Mouse (Mus musculus): ENCODE data around the gene Uso1.

Uso1 gene

DNA sequence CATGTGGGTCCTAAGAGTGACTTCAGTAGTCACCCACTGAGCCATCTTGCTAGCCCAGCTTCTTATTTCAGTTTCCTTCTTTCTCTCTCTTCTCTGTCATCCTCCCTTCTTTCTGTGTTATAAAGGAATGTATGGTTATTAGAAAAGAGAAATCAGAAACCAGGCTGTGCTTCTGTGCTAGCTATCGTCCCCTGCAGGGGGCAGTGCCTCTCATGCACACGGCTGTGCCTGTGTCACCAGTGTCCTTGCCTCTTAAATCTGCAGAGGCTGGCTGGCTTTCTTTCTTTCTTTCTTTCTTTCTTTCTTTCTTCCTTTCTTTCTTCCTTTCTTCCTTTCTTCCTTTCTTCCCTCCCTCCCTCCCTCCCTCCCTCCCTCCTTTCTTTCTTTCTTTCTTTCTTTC, 58.0 kb downstream of the Uso1 start:
- DNase-seq (ENCODE audit: low read depth, low spot score): peak; percentile 31

DNA sequence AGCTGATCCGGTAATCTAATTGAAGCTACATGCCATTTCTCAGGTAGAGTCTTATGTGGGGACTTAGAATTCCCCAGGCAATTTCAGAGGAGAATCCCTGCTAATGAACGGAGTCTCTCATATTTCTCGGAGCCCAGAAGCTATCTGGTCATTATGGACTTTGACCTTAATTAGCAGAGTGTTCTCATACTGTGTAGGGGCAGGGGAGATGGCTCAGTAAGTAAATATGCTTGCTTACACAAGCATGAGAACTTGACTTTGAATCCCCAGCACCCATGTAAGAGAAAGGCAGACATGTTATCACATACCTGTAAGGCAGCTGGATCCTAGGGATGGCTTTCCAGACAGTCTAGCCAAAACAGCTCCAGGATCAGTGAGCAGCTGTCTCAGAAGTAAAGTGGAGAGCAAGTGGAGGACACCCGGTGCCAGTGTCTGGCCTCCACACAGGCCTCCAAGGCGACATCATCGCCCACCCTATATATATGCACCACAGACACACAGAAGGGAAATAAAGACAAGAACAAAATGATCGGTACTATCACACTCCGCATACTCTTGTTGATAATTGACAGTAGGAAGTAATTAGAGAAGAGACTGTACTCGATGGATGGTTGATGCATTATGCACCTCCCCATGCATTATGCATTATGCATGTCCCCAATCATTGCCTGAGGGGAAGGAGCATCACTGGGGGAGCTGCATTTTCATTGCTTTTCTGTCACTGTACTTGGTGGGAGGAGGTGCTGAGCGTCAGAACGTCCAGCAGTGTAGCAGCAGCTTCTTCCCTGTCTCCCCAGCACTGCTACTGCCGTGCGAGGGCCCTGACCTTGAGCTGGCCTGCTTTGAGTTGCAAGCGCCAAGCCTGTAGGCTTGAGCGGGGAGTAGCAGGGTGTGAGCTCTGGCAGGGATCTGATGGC, 59.4 kb downstream of the Uso1 start:
- no peak for DNase-seq (ENCODE audit: low read depth, low spot score)

DNA sequence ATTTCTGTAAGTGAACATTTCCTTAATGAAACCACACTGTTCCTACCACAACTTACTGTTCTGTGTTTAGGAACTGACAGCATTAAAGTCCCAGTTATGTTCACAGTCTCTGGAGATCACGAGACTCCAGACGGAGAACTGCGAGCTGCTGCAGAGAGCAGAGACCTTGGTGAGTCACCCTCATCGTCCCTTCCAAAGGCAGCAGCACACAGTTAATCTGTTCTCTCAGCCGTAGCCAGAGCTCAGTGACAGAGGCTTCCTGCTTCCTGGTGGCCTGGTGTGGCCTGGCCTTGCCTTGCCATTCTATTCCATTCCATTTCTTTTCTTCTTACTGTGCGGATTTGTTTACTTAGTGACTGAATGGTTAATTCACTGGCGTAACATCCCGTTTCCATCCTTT, 60.5 kb downstream of the Uso1 start:
- no peak for DNase-seq (ENCODE audit: low read depth, low spot score)

DNA sequence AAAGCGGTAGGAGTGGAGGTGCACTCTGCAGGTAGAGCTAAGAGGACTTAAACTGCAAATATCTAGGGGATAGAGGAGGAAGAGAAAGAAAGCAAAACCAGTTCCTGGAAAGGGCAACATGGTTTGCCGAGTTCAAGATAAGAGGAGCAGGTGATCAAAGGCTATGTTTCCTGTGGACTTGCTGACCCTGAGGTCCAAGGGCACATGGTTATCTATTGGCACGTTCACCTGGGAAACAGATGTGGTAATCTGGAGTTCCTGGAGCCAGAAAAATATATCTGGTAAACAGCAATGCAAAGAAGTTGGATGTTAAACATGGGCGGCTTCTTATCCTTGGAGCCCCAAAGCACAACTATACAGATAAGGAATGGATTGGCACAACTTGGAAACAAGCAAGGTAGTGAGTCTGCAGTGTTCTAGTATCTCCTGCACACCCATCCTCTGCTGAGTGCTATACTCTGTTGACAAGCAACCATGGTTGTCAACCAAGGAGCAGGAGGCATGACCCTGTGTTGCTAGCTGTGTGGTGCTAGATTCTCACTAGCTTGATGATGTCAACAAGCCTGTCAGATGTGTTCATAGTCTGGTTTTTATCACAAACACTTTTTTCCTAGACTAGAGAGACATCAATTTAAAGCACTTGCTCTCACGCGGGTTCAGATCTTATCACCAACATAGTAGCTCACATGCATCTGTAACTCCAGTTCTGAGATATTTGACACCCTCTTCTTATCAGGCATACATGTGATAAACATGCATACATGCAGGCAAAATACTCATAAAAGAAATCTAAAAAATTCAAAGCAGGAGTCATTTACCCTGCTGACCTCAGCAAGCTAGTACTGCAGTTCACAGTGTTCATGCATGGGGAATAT, 66.7 kb downstream of the Uso1 start:
- no peak for DNase-seq (ENCODE audit: low read depth, low spot score)

- no peak for DNase-seq (ENCODE audit: low read depth, low spot score)
Observed at GRCm38 (mm10) chr5:92205184-92205583, 67.4 kb downstream of the Uso1 start.

GRCm38 (mm10) chr5:92205706-92206105, 68.0 kb downstream of the Uso1 start:
- no peak for DNase-seq (ENCODE audit: low read depth, low spot score)

- no peak for DNase-seq (ENCODE audit: low read depth, low spot score)
Observed at GRCm38 (mm10) chr5:92206121-92206520, 68.4 kb downstream of the Uso1 start.

DNA sequence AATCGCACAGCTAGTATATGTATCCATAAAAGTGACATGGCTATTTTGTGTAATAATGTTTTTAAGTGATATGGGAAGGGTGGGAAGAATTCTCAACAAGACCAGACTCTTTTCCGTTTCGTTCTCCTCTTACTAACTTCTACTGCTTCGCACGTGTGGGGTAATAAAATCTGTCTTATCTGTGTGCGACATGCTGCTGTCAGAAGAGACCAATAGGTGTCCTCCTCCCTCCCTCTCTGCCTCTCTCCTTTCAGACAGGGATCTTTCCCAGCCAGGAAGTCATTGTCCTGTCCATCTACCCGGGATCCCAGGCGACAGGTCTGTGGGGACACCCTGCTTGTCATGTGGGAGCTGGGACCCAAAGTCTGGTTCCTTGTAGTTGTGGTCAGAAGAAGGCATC, 72.5 kb downstream of the Uso1 start:
- no peak for DNase-seq (ENCODE audit: low read depth, low spot score)

DNA sequence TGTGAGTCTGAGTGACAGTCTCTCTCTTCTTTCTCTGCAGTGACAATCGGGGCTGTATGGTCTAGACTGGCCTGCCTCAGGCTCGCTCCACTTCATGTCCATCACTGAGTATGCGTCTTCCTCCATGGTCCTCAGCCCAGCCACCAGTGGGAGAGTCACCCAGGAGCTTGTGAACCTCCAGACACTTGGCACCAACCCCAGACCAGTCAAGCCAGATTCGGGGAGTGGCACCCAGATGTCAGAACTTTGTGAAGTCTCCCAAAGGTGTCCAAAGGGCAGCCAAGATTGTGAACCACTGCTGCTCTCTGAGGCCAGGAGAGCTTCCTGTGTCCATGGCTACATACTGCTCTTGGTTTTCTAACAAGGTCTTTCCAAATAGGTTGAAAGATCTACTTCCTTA, 74.5 kb downstream of the Uso1 start:
- no peak for DNase-seq (ENCODE audit: low read depth, low spot score)

- DNase-seq (ENCODE audit: low read depth, low spot score): no peak
Observed at GRCm38 (mm10) chr5:92215308-92215707, 77.6 kb downstream of the Uso1 start, which contains the start of gene U90926. Gene U90926 (minus strand): TSS chr5:92215408.

DNA sequence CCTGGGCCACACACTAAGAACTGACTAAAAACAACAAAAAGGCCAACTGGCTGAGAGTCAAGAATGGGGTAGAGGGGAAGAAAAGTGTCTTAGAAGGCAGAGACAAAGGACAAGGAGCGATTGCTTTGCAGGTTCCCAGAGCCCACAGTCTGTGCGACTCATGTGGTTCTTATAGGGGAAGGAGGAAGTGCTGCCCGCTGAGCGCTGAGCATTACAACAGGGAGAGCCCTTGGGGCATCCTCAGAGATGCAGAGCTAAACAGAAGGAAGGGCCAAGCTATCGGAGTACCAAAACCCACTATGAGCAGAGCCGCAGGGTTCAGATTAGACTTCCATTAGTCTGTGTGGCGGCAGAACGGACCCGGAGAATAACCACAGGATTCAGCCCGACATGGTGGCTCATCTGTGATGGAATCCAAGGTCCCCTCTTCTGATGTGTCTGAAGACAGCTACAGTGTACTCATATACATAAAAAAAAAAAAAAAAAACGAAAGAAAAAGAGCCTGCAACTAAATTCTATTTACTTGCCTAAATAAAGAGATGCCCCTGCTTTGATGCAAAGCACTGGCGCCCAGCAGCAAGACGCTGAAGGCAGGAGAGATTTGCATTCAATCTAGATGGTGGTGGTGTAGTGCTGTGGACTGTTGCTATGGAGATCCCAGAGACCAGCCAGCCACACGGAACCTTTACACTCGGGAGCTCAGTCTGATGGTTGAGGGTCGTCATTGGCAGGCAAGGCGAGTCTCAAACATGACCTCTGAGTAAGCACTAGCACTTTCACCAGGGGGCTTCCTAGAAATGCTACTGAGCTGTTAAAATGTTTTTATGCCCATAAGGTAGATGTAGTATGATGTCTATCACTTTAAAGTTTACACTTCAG, 81.4 kb downstream of the Uso1 start:
- peak; percentile 75 for DNase-seq (ENCODE audit: low read depth, low spot score)

- DNase-seq (ENCODE audit: low read depth, low spot score): peak; percentile 43
Observed at GRCm38 (mm10) chr5:92219826-92220225, 82.1 kb downstream of the Uso1 start.

DNA sequence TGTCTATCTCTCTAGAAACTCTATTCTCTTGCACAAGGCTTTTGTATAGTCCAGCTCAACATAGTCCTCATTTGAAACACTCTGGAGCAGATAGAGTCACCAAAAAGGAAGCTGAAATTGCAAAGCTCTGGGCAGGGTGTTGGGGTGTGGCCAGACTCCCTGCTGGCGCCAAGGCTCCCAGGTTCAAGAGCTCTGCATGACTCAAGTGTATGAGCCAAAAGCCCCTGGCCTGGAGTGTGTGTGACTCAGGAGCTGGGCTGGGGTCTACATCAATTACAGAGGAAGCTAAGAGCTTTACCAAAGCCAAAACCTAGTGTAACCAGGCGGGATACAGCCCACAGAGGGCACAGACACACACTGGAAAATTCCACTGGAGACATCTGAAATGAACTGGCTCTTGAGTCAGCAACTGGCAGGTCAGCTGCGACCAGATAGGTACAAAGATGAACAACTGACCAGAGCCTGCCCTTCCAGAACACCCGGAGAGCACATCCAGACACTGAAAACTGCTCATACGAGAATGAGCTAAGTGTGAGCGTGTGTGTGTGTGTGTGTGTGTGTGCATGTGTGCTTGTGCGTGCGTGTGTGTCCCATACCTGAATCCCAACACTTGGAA, 82.7 kb downstream of the Uso1 start:
- DNase-seq (ENCODE audit: low read depth, low spot score): peak; percentile 28

DNA sequence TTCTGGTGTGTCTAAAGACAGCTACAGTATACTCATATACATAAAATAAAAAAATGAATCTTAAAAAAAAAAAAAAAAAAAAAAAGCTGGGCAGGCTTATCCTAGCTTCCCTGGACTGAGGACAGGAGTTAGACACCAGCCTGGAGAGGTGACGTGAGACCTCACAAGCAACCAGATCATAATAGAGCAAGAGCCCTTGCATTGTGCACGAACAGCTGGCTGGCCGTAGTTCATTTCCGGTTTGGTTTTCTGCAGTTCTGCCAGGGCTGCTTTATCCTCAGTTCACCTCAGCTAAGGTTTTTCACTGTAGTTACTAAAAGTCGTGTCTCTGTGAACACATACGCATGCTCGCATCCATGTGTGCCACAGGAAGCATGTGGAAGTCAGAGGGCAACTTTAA, 90.0 kb downstream of the Uso1 start:
- no peak for DNase-seq (ENCODE audit: low read depth, low spot score)

DNA sequence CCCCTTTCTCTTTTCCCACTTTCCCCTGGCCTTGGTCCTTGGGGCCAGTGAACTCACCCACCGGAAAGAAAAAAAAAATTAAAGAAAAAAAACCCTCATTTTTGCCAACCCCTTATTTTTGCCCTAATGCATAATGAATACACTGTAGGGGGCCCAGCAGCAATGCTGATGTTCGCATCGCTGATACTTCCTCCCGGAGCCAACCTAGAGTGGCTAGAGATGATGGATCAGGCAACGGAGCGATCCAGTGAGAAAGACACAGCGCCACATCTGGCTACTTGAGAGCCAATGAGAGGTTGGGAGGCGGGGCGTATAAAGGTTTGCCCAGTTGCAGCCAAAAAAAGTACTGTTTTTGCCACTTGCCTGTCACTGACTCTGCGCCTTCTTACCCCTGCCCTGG, 91.0 kb downstream of the Uso1 start:
- peak; percentile 82 for DNase-seq (ENCODE audit: low read depth, low spot score)

GRCm38 (mm10) chr5:92229514-92229913, 91.8 kb downstream of the Uso1 start:
- DNase-seq (ENCODE audit: low read depth, low spot score): no peak

DNA sequence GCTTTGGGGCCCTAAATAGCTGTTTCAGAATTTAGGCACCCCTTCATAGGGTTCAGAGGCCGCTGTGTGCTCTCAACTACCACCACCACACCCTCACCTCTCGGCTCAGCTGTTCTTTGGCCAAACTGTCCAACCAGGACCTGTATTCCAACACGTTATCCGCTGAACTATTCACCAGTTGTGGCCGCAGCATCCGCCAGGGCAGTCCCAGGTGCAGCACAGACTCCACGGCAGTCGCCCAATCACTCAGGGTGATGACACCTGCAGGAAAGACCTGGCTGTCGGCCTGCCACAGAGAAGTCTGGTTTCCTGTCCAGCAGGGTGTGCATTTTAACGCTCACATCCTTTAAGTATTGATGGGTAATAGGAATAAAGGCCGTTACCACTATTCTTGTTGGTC, 92.6 kb downstream of the Uso1 start:
- DNase-seq (ENCODE audit: low read depth, low spot score): peak; percentile 16

GRCm38 (mm10) chr5:92231836-92232235, 94.1 kb downstream of the Uso1 start:
- no peak for DNase-seq (ENCODE audit: low read depth, low spot score)

DNA sequence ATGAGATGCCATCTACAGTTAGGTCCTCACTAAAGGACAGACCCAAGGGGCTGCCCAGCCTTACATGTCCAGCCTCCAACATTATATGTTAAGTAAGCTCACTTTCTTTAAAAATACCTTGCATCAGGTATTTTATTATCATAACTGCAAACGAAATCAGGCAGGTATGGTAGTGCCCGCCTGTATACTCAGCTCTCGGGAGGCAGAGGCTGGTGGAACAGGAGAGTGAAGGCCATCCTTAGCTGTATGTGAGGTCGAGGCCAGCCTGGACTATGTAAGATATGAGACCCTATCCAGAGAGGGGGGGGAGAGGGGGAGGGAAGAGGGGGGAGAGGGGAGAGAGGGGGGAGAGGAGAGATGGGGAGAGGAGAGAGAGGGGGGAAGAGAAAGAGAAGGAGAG, 95.6 kb downstream of the Uso1 start:
- DNase-seq (ENCODE audit: low read depth, low spot score): no peak

DNA sequence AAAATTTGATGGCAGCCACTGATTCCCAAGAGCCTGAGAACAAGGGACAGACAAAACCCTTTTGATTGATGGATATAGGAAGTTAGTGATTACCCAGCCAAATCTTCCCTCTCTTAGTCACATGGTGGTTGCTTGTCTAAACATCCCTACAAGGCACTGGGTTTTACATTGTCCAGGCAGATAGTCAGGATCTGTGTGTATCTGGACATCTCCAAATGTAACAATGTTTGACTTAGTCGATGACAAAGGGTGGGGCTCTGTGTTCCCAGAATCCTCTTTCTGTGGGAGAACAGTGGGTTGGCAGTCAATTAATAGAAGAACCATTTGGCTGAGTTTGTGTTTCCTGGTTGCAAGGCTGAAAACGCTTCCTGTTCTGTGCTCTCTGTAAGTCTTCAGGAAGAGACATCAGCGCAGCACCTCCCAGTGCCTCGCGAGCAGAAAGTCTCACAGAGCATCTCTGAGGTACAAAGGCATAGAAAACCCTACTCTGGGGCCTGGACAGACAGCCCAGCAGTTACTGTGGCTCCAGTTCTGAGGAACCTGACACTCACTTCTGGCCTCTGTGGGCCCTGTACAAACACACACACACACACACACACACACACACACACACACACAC, 97.3 kb downstream of the Uso1 start:
- DNase-seq (ENCODE audit: low read depth, low spot score): no peak

Data from R1 (cell line).